Mouse (Mus musculus): Measurements from ENCODE around the gene Hexb.
"Not testable (repeated sequence)": the region's sequence is repeated elsewhere in the genome, so short reads cannot be mapped to it uniquely, and the experiment has no call there.

The Hexb gene

DNA sequence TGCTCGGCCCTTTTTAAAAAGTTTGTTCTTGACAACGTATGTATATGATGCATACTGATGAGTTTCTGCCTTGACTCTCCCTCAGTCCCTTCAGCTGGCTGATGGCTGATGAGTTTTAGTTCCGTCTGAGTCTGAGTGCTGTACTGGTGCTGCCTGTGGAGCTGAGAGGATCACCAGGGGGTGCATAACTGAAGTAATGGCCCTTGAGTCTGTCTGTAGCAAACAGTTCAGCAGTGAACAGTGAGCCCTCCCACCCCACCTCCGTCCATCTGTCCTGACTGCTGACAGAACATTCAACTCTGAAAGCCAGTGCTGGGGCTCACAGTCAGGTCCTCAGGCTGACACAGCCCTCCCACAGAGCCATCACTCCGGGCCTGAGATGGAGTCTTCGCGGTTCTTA, 19.2 kb downstream of the Hexb start:
- no peak for DNase-seq

DNA sequence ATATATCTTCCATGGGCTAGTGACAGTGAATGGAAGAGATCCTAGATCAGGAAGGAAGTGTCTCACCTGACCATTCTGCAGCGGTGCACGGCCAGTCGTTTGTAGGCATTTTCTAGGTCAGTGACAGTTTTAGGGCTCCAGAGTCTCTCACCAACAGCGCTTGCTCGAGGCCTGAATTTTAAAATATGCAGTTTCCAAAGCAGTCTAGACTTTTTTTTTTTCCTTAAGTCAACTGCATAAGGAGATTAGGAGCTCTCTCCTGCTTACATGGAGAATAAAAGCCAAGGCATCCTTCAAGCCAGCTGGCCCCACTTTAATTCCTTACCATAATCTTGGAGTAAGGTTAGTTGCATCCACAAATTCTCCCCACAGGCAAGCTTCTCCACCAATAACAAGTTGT, 21.4 kb downstream of the Hexb start:
- no peak for DNase-seq

DNA sequence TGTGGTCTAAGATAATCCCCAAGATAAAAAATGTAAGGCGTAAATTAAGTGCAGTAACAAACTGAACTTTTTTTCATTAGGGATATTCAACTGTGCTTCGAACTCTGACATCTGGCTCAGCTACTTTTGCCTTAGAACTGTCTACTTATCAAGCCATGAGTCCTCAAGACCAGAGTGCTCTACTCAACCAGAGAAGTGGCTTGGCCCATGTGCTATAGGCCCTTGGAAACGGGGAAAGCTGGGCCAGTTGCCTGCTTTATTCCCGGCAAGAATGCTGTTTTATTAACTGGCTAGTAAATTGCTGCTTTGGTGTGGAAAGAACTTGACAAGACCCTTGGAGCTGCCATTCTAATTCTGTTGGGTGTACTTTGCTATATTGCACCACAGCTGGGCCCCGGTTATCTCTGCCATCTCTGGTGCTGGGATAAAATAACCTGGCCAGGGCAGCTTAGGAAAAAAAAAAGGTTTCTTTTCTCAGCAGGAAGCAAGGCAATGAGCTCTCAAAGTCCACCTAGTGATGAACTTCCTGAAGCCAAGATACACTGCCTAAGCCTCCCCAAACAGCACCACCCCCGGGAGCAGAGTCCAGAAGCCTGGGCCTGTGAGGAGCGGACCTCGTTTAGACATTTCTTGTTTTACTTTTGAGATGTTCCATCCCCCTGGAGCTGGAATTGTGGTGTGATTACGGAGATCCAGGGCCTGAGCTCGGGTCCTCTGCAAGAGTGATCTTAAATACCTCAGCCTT, 22.5 kb downstream of the Hexb start:
- DNase-seq = no peak

DNA sequence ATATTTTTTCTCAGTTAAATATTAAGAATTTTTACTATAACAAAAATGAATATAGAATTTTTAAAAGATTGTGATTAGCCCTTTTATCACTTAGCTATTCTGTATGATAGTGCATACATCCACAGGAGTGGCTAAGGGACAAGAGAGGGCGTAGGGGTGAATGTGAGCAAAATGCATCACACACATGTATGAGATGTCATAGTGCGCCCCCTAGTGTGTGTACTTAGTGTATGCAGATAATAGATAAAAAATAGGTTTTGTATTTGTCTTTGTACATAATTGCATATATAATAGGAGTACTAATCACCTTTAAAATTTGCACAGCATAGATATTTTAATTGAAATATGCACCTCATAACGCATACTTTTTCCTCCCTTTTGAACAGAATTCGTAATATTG, 52.3 kb downstream of the Hexb start:
- DNase-seq = peak; percentile 43

DNA sequence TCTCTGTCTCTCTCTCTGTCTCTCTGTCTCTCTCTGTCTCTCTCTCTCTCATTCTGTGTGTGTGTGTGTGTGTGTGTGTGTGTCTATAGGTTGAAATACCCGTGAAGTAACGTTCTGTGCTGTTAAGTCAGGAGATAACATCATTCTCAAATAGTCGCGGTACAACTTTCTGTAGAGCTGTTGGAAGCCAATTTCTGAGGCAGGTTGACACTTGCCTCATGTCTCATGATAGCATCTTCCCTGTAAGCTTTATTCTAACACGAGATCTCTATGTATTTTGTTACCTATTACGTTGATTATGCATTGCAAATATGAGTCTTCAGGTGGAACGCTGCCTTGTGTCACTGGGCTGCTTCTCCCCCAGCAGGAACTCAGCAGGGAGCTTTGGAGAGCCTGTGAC, 55.8 kb downstream of the Hexb start:
- DNase-seq = no peak

DNA sequence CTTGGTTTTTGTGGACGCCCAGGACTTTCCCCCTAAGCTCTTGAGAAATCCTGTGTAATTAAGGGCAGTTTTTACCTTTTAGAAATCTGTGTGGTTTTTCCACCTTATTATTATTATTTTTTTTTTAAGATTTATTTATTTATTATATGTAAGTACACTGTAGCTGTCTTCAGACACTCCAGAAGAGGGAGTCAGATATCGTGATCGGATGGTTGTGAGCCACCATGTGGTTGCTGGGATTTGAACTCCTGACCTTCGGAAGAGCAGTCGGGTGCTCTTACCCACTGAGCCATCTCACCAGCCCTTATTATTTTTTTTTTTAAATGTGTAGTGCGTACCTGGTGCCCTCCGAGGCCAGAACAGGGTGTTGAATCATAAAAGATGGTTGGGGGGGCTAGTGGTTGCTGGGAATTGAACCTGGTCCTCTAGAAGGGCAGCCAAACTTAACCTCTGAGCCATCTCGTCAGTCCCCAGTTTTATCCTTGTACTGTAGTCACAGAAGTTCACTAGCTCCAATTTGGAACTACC, 59.7 kb downstream of the Hexb start:
- DNase-seq = not testable (repeated sequence)

DNA sequence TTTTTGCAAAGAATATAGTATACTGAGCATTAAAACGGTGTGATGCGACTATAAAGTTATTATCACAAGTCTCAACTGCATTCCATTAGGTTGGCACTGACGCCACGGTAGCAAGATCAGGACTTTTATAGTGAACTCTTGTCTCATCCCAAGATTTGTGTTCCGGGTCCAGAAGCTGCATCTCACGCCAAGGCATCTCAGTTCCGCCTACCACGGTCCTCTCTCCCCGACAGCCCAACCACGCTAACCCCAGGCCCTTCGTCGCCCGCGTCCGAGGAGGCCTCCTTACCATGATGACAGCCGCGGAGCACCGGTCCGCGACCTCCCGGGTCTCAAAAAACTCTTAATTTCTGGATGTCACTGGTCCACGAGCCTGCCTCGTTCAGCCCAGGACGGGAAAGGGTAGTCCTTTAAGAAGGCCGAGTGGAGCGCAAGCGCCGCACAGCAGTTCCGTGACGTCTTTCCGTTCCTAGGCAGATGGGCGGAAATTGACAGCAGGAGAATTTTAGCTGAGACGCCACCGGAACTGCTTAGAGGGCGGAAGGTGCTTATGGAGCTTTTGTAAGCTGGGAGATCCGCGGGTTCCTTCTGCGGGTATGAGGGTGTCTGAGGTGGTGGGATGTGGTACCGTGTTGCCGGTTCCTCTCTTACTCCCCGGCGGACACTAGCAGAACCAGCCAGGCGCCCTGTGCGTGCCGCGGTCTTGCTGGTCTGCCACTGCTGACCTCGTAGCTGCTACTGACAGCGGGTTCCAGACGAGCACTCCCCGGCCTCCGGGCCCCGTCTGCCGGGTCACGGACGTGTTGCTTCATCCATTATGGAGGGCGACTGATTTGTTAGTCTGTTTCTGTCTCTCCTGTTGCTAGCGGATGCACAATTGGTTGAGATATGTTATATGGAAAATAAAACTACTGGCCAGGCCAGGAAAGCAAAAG, 60.4 kb downstream of the Hexb start, which contains the start of the genes Gfm2 and Nsa2:
Gene Gfm2 (plus strand): TSS at position 472 of the 935 bp plus-strand sequence.
Gene Nsa2 (minus strand): TSS at position 472 of the 935 bp plus-strand sequence.
- DNase-seq = peak; percentile 90

DNA sequence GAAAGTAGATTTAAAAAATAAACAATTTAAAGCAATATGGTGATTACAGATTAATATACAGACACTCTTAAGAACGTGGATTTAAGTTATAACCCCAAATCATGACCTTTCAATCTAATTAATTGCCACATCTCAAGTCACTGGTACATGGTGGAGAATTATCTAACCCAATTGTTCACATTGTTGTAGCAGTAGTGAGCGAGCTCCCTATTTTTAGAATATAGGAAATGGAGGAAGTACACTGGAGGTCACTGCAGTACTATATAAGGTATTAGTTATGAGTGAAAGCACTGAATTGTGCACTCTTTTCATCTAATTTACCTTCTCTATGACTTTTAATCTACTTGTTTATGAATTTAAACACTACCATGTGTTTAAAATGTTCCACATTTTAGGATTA, 67.7 kb downstream of the Hexb start:
- DNase-seq = not testable (repeated sequence)

DNA sequence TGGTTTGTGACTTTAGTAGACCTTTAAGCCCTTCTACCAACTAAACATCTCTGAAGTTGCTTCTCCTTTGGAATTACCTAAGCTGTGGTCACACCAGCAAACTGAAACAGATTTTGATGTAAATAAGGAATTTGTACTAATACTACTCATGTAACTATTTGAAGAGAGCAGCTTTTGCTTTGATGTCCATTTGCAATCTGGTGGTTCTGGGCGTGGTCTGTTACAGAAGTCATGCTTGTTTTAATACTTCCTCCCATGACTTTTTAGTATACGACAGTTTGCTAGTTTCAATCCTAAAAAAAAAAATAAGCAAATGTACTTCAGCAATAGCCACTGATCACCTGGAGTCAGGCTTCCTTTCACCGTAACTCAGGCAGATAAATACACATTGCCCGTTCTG, 68.5 kb downstream of the Hexb start:
- not testable (repeated sequence) for DNase-seq
